Mouse (Mus musculus) adrenal gland, postnatal 4 days (tissue): Measurements from ENCODE around the gene Eps8l3. TPM values are rescaled to one million over a fixed set of nuclear protein-coding genes. Genes with fewer than 3 reads are reported as not detected.
A peak's percentile ranks its signal among the peaks of the same experiment; 100 is the strongest.

Source experiments
- DNase-seq, 2 experiments: peaks; one replicate each; pipeline ENCODE4 v3.0.0; 2021 to 2022; ENCODE audit warnings: low spot score in 2 of 2, mixed read lengths in 2 of 2
- long read RNA-seq, 2 experiments: library from polyadenylated mRNA; stranded (forward); transcript quantifications; one replicate each; pipeline ENCODE4 v2.0.0; 2021
- total RNA-seq, 2 experiments: library from RNA; stranded (reverse); gene quantifications; 2 replicates each; pipeline ENCODE4 v1.2.3; 2021

Eps8l3 gene
- total RNA-seq, result not detected
- long read RNA-seq, experiment 1, result 0 reads
- long read RNA-seq, experiment 2, result 0 reads

- DNase-seq, result no peak
Measured at GRCm38 (mm10) chr3:107877005-107877404, at the start of gene Eps8l3. TSS of gene Eps8l3 (plus strand) at chr3:107877229.

- DNase-seq, result no peak
Measured at GRCm38 (mm10) chr3:107827873-107828405, 49.1 kb upstream of the Eps8l3 start.

- DNase-seq, result no peak
Measured at GRCm38 (mm10) chr3:107828518-107828917, 48.5 kb upstream of the Eps8l3 start.

GRCm38 (mm10) chr3:107828997-107829396 lies 48.0 kb upstream of the Eps8l3 start:
- DNase-seq, result no peak

GRCm38 (mm10) chr3:107829625-107830024 lies 47.4 kb upstream of the Eps8l3 start:
- no peak for DNase-seq

GRCm38 (mm10) chr3:107831875-107832554 lies 45.0 kb upstream of the Eps8l3 start:
- DNase-seq, result no peak

GRCm38 (mm10) chr3:107832645-107833044 lies 44.4 kb upstream of the Eps8l3 start:
- no peak for DNase-seq

- no peak for DNase-seq
Measured at GRCm38 (mm10) chr3:107833370-107833769, 43.7 kb upstream of the Eps8l3 start.

GRCm38 (mm10) chr3:107833872-107834341 lies 43.1 kb upstream of the Eps8l3 start:
- no peak for DNase-seq

- no peak for DNase-seq
Measured at GRCm38 (mm10) chr3:107835301-107835700, 41.7 kb upstream of the Eps8l3 start.

- DNase-seq, result no peak
Measured at GRCm38 (mm10) chr3:107839855-107840254, 37.2 kb upstream of the Eps8l3 start.

- DNase-seq, result no peak
Measured at GRCm38 (mm10) chr3:107840855-107841254, 36.2 kb upstream of the Eps8l3 start.

- DNase-seq, result no peak
Measured at GRCm38 (mm10) chr3:107841370-107841769, 35.7 kb upstream of the Eps8l3 start.

GRCm38 (mm10) chr3:107843406-107843805 lies 33.6 kb upstream of the Eps8l3 start:
- DNase-seq, result no peak

- peak in 1 of 2 experiments; percentile 50 for DNase-seq
Measured at GRCm38 (mm10) chr3:107844001-107844400, 33.0 kb upstream of the Eps8l3 start.

- DNase-seq, result no peak
Measured at GRCm38 (mm10) chr3:107844499-107844898, 32.5 kb upstream of the Eps8l3 start.

GRCm38 (mm10) chr3:107846175-107846574 lies 30.9 kb upstream of the Eps8l3 start:
- no peak for DNase-seq

- no peak for DNase-seq
Measured at GRCm38 (mm10) chr3:107846835-107847234, 30.2 kb upstream of the Eps8l3 start.

GRCm38 (mm10) chr3:107848126-107848525 lies 28.9 kb upstream of the Eps8l3 start:
- no peak for DNase-seq

- no peak for DNase-seq
Measured at GRCm38 (mm10) chr3:107849000-107849692, 27.9 kb upstream of the Eps8l3 start.

GRCm38 (mm10) chr3:107849693-107850031 lies 27.4 kb upstream of the Eps8l3 start:
- no peak for DNase-seq

- DNase-seq, result peak in 1 of 2 experiments; percentile 62
Measured at GRCm38 (mm10) chr3:107850418-107851031, 26.5 kb upstream of the Eps8l3 start.
